Mouse (Mus musculus) myocyte (in vitro differentiated cells): ENCODE results near the gene Tspan31.

Source experiments
- CEBPB ChIP-seq: IDR thresholded peaks from 2 replicates; pipeline ENCODE4 v1.6.1; 2011; ENCODE audit warnings: mild to moderate bottlenecking, moderate library complexity; ENCODE audit not compliant: poor library complexity, insufficient read depth, severe bottlenecking
- E2F4 ChIP-seq: IDR thresholded peaks from one replicate; pipeline ENCODE4 v1.6.1; 2011; ENCODE audit warnings: mild to moderate bottlenecking, control low read depth, moderate library complexity; ENCODE audit not compliant: insufficient read depth
- MAX ChIP-seq: IDR thresholded peaks from one replicate; pipeline ENCODE4 v1.6.1; 2011; ENCODE audit warnings: low read depth, mild to moderate bottlenecking, control low read depth
- MYOD1 ChIP-seq, 3 experiments: IDR thresholded peaks; one replicate each; pipeline ENCODE4 v1.6.1; 2011; ENCODE audit warnings: control low read depth in 2 of 3, low read depth in 2 of 3, mild to moderate bottlenecking in 2 of 3, moderate library complexity in 1 of 3; ENCODE audit not compliant: insufficient read length in 2 of 3, control insufficient read depth in 1 of 3
- POLR2A ChIP-seq: IDR thresholded peaks from one replicate; pipeline ENCODE4 v1.6.1; 2011; ENCODE audit warnings: low read depth, mild to moderate bottlenecking, control low read depth, moderate library complexity; ENCODE audit not compliant: insufficient read length
- SRF ChIP-seq: IDR thresholded peaks from one replicate; pipeline ENCODE4 v1.6.1; 2011; ENCODE audit warnings: low read depth; ENCODE audit not compliant: control insufficient read depth, insufficient read length
- TCF12 ChIP-seq: IDR thresholded peaks from one replicate; pipeline ENCODE4 v1.6.1; 2011; ENCODE audit warnings: mild to moderate bottlenecking, control low read depth; ENCODE audit not compliant: poor library complexity, insufficient read depth, severe bottlenecking
- TCF3 ChIP-seq: IDR thresholded peaks from one replicate; pipeline ENCODE4 v1.6.1; 2011; ENCODE audit warnings: low read depth, control low read depth; ENCODE audit not compliant: insufficient read length
- USF1 ChIP-seq: IDR thresholded peaks from one replicate; pipeline ENCODE4 v1.6.1; 2011; ENCODE audit warnings: low read depth, mild to moderate bottlenecking, control low read depth, moderate library complexity

- TF ChIP-seq MAX = no peak
- no peak for TF ChIP-seq E2F4
- TF ChIP-seq CEBPB = no peak
- TF ChIP-seq POLR2A = peak; percentile 17
- TF ChIP-seq USF1 = no peak
- TF ChIP-seq SRF = no peak
- no peak for TF ChIP-seq MYOD1 (IDR thresholded peaks at IDR 0.05; ENCODE audit: control insufficient read depth in 1 of 3, insufficient read length in 2 of 3, low read depth in 2 of 3)
- TF ChIP-seq TCF3 = no peak
- no peak for TF ChIP-seq TCF12
Observed at GRCm38 (mm10) chr10:127066519-127067018, 3.5 kb downstream of the Tspan31 start.
